Mouse (Mus musculus) heart, adult 11 months (tissue): ENCODE data around the gene Ogfrl1.
A peak's percentile ranks its signal among the peaks of the same experiment; 100 is the strongest.

Experiments used
- DNase-seq: peaks from one replicate; pipeline ENCODE4 v3.0.0; 2022

Ogfrl1 gene

DNA sequence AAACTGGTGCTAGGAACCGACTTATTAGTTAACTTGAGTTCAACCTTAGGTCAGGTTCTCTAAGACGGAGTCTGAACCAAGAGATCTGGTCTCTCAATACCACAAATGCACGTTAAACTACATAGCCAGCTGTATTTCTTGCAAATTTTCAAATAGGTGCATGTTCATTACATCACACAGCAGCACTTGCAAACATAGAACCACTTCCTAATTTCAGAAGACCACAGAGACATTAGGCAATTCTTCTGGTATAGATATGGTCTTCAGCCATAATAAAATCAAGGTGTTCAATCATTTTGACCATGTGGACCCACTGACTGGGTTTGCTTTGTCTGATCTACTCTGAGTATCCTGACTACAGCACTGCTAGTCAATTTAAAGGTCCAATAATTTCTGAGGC lies 51.9 kb downstream of the Ogfrl1 start:
- DNase-seq: no peak

DNA sequence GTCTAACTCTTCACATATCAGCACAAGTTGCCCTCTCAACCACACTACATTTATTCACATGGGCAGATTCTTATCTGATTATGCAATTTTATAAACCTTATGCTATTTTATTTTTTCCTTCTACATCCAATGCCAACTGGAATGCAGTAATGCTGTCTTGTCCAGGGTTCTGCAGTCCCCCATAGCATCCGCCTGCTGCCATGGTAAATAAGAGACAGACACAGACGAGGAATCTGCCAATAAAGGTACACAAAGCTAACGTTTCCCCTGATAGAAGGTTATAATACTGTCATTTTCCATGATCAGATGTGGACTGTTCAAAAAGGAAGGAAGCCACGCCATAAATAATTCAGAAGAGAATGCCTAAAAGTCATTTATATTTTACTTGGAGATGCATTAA lies 54.7 kb downstream of the Ogfrl1 start:
- DNase-seq: no peak

DNA sequence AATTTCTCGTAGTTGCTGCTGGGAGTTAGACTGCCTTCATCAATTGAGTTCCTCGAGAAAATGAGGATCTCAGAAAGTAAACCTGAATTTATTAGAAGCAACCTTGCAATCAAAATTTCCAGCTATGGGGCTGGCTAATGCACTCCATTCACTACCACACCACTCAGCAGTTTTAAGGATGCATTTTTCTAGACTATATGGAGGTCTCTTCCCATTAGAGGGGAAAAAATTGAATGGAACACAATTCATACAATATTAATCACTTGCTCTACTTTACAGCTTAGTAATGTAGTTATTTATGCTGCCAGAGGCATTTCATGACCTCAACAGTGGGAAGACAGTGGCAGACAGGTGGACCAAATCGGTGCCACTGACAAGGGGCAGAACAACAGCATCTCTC lies 55.3 kb downstream of the Ogfrl1 start:
- no peak for DNase-seq

DNA sequence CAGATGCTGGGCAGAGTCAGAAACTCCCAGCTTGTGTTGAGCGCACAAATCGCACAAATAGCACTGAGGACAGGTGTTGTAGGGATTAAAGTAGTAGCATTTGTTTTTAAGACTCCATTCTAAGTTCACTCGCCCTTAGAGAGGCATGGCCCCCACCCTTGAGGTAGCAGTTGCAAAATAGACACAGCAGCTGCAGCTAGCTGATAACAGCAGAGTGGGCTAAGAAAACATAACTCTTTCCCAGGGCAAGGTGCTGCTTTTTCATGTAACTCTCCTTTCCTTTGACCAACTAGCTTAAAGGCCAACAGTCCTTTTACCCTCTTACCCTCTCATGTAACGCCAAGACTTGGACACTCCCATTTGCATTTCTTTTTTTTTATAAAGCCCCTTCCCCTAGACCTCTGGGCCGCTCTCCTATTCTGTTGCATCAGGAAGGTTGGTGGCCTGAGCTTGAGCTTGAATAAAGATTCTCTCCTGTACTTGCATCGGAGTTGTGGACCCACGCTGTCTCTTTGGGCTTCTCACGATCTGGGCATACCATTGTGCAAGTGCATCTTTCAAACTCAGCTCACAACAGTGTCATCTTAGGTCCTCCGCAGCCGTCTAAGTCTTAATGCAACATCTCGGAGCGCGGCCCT lies 61.7 kb downstream of the Ogfrl1 start:
- no peak for DNase-seq

DNA sequence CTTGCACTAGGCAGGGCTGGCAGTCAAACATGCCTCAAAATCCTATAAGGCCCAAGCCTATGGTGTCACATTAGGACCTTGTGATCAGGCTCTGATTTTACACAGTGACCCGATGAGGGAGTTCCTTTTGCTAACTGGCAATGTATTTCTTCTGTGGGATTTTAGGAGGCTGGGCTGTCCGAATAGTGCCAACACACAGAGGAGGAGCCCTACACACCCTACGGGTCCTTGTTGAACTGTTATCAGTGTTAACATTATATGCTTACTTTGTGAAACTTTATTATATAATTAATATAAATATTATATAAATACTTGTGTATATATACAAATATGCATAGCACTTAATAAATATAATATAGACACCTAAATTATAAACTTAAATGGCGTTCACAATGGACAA lies 62.5 kb downstream of the Ogfrl1 start:
- no peak for DNase-seq

DNA sequence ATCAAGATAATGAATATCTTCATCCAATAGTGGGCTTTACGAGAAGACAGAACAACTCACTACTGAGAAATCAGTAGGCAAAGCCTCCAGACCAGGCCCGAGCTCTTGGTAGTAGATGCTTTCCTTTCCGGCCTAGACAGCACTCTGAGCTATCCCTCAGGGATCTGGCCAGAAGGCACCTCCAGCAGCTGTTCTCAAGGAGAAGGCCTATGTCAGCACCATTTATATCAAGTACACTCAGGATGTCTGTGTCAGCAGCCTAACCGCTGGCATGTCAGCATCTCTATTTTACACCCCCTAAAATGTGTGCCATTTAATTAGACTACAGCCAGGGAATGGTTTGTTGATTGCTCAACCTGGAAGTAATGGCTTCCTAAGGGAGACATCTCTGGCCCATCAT lies 65.4 kb downstream of the Ogfrl1 start:
- DNase-seq: no peak

DNA sequence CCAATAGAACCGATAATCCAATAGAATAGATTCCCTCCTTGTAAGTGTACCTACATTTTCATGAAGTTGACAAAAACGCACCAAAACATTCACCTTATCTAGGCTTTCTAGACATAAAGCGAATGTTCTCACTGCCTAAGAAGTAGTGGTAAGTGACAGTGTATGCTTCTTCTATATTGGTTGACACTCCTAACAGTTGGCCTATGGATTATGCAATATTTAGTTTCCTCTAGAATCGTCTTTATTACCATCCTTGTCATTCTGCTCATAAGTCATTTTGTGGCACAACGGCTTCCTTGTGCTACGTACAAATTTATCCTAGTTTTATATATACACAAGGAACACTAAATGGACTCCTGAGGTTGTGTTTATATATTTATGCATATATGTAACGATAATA lies 72.4 kb downstream of the Ogfrl1 start:
- no peak for DNase-seq

DNA sequence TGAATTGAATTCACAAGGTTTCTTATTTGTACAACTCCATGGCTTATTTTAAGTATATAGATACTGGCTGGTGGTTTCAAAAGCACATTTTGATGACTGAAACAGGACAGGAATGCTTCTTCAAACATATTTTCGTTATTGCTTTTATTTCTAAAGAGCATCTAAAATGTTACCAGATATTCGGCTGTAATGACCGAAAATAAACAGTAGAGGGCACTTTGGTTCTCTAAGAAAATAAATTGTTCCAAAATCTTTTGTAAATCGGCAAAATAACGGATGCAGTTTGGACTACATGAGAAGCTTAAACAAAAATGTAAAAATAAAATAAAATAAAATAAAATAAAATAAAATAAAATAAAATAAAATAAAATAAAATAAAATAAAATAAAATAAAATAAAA lies 73.3 kb downstream of the Ogfrl1 start:
- no peak for DNase-seq

DNA sequence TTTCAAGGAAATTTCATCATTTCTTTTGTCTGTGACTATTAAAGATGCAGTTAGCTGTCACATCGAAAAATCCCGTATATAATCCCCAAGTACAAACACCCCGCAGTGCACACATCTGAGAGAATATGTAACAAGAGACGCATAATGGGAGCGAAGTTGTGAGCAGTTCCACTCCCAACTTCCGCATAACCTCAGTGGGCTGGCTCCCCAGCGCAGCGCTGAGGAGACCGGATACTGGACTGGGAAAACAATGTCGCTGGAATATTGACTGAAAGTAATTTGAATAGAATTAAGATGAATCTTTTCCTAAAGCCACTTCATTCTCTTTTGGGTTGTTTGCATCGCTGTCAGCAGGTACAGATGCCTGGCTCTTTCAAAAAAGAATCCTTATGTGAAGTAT lies 74.3 kb downstream of the Ogfrl1 start:
- DNase-seq: peak; percentile 88

DNA sequence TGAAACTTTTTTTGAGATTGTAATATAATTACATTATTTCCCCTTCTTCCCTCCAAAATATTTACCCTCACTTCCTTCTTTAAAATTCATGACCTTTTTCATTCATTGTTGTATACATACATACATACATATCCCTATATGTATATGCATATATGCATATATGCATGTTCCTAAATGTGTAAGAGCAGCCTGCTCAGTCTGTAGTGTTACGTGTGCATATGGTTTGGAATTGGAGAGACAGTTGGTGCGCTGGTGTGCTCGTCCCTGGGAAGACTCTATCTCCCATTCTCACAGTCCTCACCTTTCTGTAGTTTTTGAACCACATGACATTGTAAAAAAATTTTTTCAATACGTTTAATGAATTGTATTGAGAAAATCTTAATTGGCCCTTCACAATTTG lies 75.4 kb downstream of the Ogfrl1 start:
- no peak for DNase-seq

DNA sequence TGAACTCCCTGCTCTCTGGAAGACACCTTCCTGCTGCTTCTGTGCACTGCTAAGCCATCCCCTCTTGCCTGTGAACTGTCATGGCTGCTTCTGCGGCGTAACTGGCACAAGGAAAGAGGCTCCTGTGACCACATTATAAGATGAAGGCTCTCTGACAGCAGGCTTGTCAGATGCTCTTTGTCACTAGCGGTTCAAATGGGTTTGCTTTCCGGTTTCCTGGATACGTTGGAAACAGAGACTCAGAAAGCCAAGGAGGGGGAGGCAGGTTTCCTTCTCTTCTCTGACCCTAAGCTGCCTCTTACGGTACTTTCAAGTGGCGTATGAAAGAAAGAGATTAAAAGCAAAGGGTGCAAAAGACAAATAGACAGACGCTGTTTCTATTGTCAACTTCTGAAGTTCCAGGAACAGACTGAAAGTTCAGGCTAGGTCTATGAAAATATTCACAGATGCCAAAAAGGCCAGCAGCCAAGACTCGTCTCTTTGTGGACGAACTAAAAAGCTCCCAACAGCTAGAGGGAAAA lies 76.2 kb downstream of the Ogfrl1 start:
- peak; percentile 94 for DNase-seq

DNA sequence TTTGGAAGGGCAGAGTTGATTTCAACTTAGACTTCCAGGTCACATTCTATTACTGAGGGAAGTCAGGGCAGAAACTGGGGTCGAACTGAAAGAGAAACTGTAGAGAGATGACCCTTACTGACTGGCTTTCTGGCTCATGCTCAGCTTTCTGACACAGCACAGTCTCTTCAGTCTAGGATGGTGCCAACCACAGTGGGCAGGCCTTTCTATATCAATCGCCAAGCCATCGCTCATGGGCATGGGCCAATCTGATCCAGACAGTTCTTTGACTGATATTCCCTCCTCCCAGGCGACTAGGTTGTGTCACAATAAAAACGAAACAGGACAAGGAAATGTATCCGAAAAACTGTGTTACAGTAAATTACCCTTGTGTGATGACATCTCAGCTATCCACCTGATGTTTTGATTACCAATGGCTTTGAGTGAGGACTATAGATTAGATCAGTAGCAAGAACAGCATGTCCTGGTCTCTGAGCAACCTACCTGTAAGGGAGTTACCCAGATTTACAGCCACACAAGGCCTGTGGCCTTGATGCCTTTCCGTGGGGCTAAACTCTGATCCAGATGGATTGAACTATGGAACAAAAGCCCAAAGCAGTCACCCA lies 76.9 kb downstream of the Ogfrl1 start:
- DNase-seq: no peak
